Mouse (Mus musculus): ENCODE data around the gene Htra2.

Htra2 gene

DNA sequence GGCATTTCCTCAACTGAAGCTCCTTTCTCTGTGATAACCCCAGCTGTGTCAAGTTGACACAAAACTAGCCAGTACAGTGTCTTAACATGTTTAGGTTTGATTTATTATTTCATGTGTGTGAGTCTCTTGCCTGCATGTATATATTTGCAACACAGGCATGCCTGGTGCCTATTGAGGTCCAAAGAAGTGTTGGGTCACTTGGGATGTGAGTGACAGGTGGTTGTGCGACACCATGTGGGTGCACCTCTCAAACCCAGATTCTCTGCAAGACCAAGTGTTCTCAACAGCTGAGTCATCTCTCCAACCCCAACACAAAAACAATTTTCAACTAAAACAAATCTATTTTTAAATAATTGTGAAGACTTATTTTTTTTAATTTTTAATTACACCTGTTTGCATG is 52.0 kb downstream of the Htra2 start:
- DNase-seq: peak; percentile 74
